Mouse (Mus musculus) B cell, adult (primary cell): ENCODE results near the gene Neurog2. TPM values are rescaled to one million over a fixed set of nuclear protein-coding genes. Genes with fewer than 3 reads are reported as not detected.

ENCODE experiments used
- total RNA-seq: library from RNA; stranded (reverse); gene quantifications from 4 replicates; pipeline ENCODE4 v1.2.4, GENCODE M21; 2023; ENCODE audit not compliant: inconsistent age

Neurog2 gene
- total RNA-seq, result not detected in 4 replicates

DNA sequence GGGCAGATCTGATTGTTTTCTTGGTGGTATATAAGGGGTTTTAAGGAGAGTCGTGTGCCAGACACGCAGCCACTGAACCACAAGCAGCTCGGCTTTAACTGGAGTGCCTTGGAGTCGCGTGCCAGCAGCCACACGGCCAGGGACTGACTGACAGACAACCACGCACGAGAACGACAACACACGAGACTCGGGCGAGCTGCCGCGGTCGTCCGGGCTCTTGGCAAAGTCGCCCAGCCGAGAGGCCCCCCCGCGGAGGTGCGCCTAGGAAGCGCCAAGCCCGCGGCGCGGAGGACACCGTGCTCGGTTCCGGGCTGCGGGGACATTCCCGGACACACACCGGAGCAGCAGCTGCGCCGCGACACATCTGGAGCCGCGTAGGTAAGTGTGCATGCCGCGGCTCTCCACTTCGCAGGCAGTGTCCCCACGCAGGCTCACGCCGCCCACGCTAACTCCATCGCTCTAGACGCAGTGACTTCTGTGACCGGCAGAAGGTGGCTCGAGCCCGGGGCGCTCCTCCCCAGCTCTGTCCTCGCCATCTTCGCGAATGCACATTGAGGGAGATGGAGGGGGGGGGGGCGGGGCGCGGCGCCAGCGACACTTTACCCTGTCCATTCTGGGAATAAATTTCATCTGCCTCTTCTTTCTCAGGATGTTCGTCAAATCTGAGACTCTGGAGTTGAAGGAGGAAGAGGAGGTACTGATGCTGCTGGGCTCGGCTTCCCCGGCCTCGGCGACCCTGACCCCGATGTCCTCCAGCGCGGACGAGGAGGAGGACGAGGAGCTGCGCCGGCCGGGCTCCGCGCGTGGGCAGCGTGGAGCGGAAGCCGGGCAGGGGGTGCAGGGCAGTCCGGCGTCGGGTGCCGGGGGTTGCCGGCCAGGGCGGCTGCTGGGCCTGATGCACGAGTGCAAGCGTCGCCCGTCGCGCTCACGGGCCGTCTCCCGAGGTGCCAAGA lies at the start of gene Neurog2:
Neurog2 (plus strand) TSS at position 56 of the 953 bp plus-strand sequence.

Other genes with a start within 250 kb of the Neurog2 start
- 0.18 to 0.29 TPM in 2 of 4 replicates, not detected in the others for gene Ank2, start 133.8 kb upstream of the Neurog2 start, total RNA-seq
- gene Larp7, start 79.8 kb upstream of the Neurog2 start, total RNA-seq, result 40.5 to 52.7 TPM (median 41.8 TPM) in 4 replicates
- 8.6 to 10.0 TPM (median 9.3 TPM) in 4 replicates for gene Zgrf1, start 79.6 kb upstream of the Neurog2 start, total RNA-seq
- 9.7 to 14.4 TPM (median 10.4 TPM) in 4 replicates for gene Alpk1, start 147.4 kb downstream of the Neurog2 start, total RNA-seq
- 21.9 to 32.1 TPM (median 26.6 TPM) in 4 replicates for gene Tifa, start 156.7 kb downstream of the Neurog2 start, total RNA-seq
- gene Ap1ar, start 204.4 kb downstream of the Neurog2 start, total RNA-seq, result 33.8 to 38.9 TPM (median 35.1 TPM) in 4 replicates